Mouse (Mus musculus): Measurements from ENCODE around the gene Gm14327. TPM values are rescaled to one million over a fixed set of nuclear protein-coding genes. Genes with fewer than 3 reads are reported as not detected.
A peak's percentile ranks its signal among the peaks of the same experiment; 100 is the strongest.
"Not testable (repeated sequence)": the region's sequence is repeated elsewhere in the genome, so short reads cannot be mapped to it uniquely, and the experiment has no call there.

The Gm14327 gene
- polyA plus RNA-seq (2015; fragmentation: Nextera tagmentation; extraction: Ambion mirVana), result 2.8 TPM in 2 replicates

GRCm38 (mm10) chr2:177897046-177897578, at the start of gene Gm14327:
Gm14327 (plus strand) TSS chr2:177897096.
- not testable (repeated sequence) for H3K9me3 ChIP-seq (ENCODE audit: control insufficient read depth, low read length); H3K27ac ChIP-seq (ENCODE audit: low read length); ATAC-seq; H3K4me1 ChIP-seq (replicated peaks; ENCODE audit: control insufficient read depth, insufficient read depth, low read length); H3K27me3 ChIP-seq (replicated peaks; ENCODE audit: control insufficient read depth, insufficient read depth, low read length); H3K9ac ChIP-seq (replicated peaks; ENCODE audit: low read depth, low read length); H3K36me3 ChIP-seq (ENCODE audit: control insufficient read depth, insufficient read depth); H3K4me2 ChIP-seq (ENCODE audit: low read length)
- WGBS, result 51% methylated on average over 9 of the region's 13 CpGs
- H3K4me3 ChIP-seq (replicated peaks; ENCODE audit: low read length), result 0 out of 2 replicates have a peak within 1 kb of the TSS, but pooled peaks have one; percentile 13

- WGBS, result 100% methylated on average over 2 of the region's 2 CpGs
These were observed 34.6 kb upstream of the Gm14327 start for GRCm38 (mm10) chr2:177862254-177862653.

GRCm38 (mm10) chr2:177887743-177888142, 9.2 kb upstream of the Gm14327 start:
- not testable (repeated sequence) for H3K4me3 ChIP-seq (replicated peaks; ENCODE audit: low read length); ATAC-seq; H3K4me2 ChIP-seq (ENCODE audit: low read length); H3K9me3 ChIP-seq (ENCODE audit: control insufficient read depth, low read length); H3K9ac ChIP-seq (replicated peaks; ENCODE audit: low read depth, low read length); H3K27ac ChIP-seq (ENCODE audit: low read length); H3K36me3 ChIP-seq (ENCODE audit: control insufficient read depth, insufficient read depth); H3K4me1 ChIP-seq (replicated peaks; ENCODE audit: control insufficient read depth, insufficient read depth, low read length); H3K27me3 ChIP-seq (replicated peaks; ENCODE audit: control insufficient read depth, insufficient read depth, low read length)
- WGBS, result 92% methylated on average over 12 of the region's 14 CpGs

More at GRCm38 (mm10) chr2:177862254-177862653, 34.6 kb upstream of the Gm14327 start:
- H3K4me1 ChIP-seq (replicated peaks; ENCODE audit: control insufficient read depth, insufficient read depth, low read length); H3K4me3 ChIP-seq (replicated peaks; ENCODE audit: low read length); H3K27ac ChIP-seq (ENCODE audit: low read length); ATAC-seq; H3K4me2 ChIP-seq (ENCODE audit: low read length); H3K9me3 ChIP-seq (ENCODE audit: control insufficient read depth, low read length); H3K27me3 ChIP-seq (replicated peaks; ENCODE audit: control insufficient read depth, insufficient read depth, low read length); H3K9ac ChIP-seq (replicated peaks; ENCODE audit: low read depth, low read length); H3K36me3 ChIP-seq (ENCODE audit: control insufficient read depth, insufficient read depth): not testable (repeated sequence)

- H3K4me3 ChIP-seq (replicated peaks; ENCODE audit: low read length); H3K4me2 ChIP-seq (ENCODE audit: low read length); H3K4me1 ChIP-seq (replicated peaks; ENCODE audit: control insufficient read depth, insufficient read depth, low read length); ATAC-seq; H3K27me3 ChIP-seq (replicated peaks; ENCODE audit: control insufficient read depth, insufficient read depth, low read length); H3K9me3 ChIP-seq (ENCODE audit: control insufficient read depth, low read length); H3K9ac ChIP-seq (replicated peaks; ENCODE audit: low read depth, low read length); H3K27ac ChIP-seq (ENCODE audit: low read length); H3K36me3 ChIP-seq (ENCODE audit: control insufficient read depth, insufficient read depth): not testable (repeated sequence)
- 67% methylated on average over 2 of the region's 3 CpGs for WGBS
These were observed 1.3 kb downstream of the Gm14327 start for GRCm38 (mm10) chr2:177898171-177898570.

- no CpG with 5 or more reads among the region's 12 CpGs for WGBS
- not testable (repeated sequence) for H3K4me2 ChIP-seq (ENCODE audit: low read length); H3K27ac ChIP-seq (ENCODE audit: low read length); H3K36me3 ChIP-seq (ENCODE audit: control insufficient read depth, insufficient read depth); H3K9ac ChIP-seq (replicated peaks; ENCODE audit: low read depth, low read length); ATAC-seq; H3K27me3 ChIP-seq (replicated peaks; ENCODE audit: control insufficient read depth, insufficient read depth, low read length); H3K4me3 ChIP-seq (replicated peaks; ENCODE audit: low read length); H3K4me1 ChIP-seq (replicated peaks; ENCODE audit: control insufficient read depth, insufficient read depth, low read length); H3K9me3 ChIP-seq (ENCODE audit: control insufficient read depth, low read length)
These were observed 6.4 kb downstream of the Gm14327 start for GRCm38 (mm10) chr2:177903276-177903675.

- not testable (repeated sequence) for H3K4me1 ChIP-seq (replicated peaks; ENCODE audit: control insufficient read depth, insufficient read depth, low read length); H3K36me3 ChIP-seq (ENCODE audit: control insufficient read depth, insufficient read depth); H3K9ac ChIP-seq (replicated peaks; ENCODE audit: low read depth, low read length); H3K4me2 ChIP-seq (ENCODE audit: low read length); H3K27me3 ChIP-seq (replicated peaks; ENCODE audit: control insufficient read depth, insufficient read depth, low read length); H3K9me3 ChIP-seq (ENCODE audit: control insufficient read depth, low read length); H3K27ac ChIP-seq (ENCODE audit: low read length); H3K4me3 ChIP-seq (replicated peaks; ENCODE audit: low read length); ATAC-seq
- 64% methylated on average over 4 of the region's 5 CpGs for WGBS
These were observed 28.7 kb downstream of the Gm14327 start, which contains the start of gene Zfp972 for GRCm38 (mm10) chr2:177925563-177926103. Zfp972 (minus strand) TSS chr2:177925613.

Other genes starting within 250 kb of the Gm14327 start
- gene Gm14322, start 137.8 kb upstream of the Gm14327 start, polyA plus RNA-seq (2015; fragmentation: Nextera tagmentation; extraction: Ambion mirVana), result 8.6 and 8.7 TPM in 2 replicates
- gene Gm14325, start 56.8 kb upstream of the Gm14327 start, polyA plus RNA-seq (2015; fragmentation: Nextera tagmentation; extraction: Ambion mirVana), result 33.8 and 35.7 TPM in 2 replicates
- gene Zfp972, start 28.5 kb downstream of the Gm14327 start, polyA plus RNA-seq (2015; fragmentation: Nextera tagmentation; extraction: Ambion mirVana), result not detected in 2 replicates
- 16.4 and 17.8 TPM in 2 replicates for gene Gm14326, start 60.2 kb downstream of the Gm14327 start, polyA plus RNA-seq (2015; fragmentation: Nextera tagmentation; extraction: Ambion mirVana)
- gene Zfp971, start 126.2 kb downstream of the Gm14327 start, polyA plus RNA-seq (2015; fragmentation: Nextera tagmentation; extraction: Ambion mirVana), result 8.5 and 10.5 TPM in 2 replicates
- gene Zfp931, start 181.4 kb downstream of the Gm14327 start, polyA plus RNA-seq (2015; fragmentation: Nextera tagmentation; extraction: Ambion mirVana), result 14.5 and 16.9 TPM in 2 replicates
- 59.8 and 71.8 TPM in 2 replicates for gene Phactr3, start 221.9 kb downstream of the Gm14327 start, polyA plus RNA-seq (2015; fragmentation: Nextera tagmentation; extraction: Ambion mirVana)